Mouse (Mus musculus) neural tube, embryonic 10.5 days (tissue): ENCODE measurements around the gene Ankrd60.

Source experiments
- DNase-seq: peaks from one replicate; pipeline ENCODE4 v3.0.0-alpha.2; 2017; ENCODE audit warnings: low spot score; ENCODE audit errors: extremely low spot score

Gene Ankrd60

GRCm38 (mm10) chr2:173528493-173528892 lies 49.7 kb downstream of the Ankrd60 start:
- DNase-seq, result no peak

GRCm38 (mm10) chr2:173522376-173522775 lies 55.8 kb downstream of the Ankrd60 start, which contains the start of gene 1700021F07Rik:
Gene 1700021F07Rik (plus strand): TSS chr2:173522586.
- DNase-seq, result no peak
